Mouse (Mus musculus): Measurements from ENCODE around the gene Grip1.
A peak's percentile ranks its signal among the peaks of the same experiment; 100 is the strongest.

Gene Grip1

DNA sequence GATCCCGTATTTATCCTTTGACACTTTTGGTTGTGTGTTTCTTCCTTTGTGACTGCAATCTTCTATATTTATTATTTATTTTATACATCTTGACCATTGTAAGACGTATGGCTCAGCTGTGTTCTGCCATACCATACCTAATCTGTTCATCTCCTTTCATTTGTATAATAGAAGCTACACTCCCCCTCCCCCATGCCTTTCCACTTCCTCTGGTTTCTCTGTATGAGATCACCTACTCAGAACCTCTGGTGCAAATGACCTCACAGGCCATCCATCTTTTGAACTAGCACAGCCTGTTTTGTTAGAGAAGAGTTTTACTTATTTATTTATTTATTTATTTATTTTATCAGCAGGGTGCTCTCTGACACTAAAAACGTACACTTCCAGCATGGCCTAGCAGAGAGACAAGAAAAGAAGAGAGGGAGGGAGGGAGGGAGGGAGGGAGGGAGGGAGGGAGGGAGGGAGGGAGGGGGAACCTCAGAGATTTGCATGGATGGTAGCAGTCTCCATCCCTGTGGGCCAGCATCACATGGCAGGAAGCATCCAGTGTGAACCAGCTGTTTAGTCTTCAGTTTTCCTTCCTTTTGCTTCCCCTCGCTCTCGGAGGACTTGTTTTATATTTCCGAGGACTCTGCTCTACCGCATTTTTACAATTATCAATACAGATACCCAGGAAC lies 207.2 kb downstream of the Grip1 start:
- DNase-seq (ENCODE audit: inconsistent ontology term): no peak

DNA sequence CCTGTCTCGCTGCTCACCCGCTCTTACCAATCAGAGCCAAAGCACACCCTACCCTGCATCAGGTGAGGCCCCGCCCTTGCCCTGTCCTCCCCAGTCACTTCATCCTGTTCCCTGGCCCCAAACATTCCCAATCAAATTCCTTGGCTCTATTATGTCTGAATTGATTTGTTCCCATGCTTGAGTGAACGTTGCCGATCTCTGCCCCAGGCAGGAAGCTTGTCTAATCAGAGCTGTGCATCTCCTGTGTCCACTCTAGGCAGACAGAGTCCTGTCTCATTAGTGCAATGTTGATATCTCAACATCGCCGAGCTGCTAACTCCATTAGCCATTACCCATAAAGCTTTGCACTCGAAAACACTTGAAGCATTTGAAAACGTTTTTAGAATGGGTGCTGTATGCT lies 210.0 kb downstream of the Grip1 start:
- DNase-seq (ENCODE audit: inconsistent ontology term): peak; percentile 63

DNA sequence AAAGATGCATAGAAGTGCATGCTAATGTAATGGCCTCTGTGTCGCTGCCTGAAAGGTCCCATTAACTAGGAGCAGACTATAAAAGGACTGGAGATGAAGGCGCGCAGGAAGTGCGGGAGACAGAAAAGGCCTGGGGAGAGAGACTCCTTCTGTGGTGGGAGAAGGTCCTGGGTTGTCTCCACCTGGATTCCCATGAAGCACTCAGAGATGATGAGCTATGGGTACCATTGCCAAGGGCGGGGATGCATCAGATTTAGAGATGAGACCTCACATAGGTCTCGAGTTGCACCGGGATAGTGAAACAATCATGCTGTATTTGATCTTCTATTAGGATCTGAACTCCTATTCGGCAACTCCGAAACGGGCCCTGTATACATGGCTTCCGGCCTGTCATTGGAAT lies 212.8 kb downstream of the Grip1 start:
- no peak for DNase-seq (ENCODE audit: inconsistent ontology term)

DNA sequence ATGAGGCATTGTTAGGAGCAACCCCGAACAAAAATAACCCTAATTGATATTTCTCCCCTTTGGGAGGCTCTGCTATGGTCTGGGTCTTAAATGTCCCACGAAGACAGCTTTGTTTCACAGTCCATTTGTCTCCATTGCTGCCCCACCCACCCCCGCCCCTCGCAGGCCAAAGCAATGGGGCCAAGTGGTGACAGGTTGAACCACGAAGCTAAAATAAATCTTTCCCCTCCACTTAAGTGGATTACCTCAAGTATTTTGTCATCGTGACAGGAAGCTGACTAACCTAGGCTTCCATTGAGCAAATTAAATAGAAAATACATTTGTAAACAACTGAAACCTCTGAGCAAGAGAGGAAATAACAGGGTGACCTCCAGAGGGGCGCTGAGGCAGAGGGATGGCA lies 216.8 kb downstream of the Grip1 start:
- no peak for DNase-seq (ENCODE audit: inconsistent ontology term)

DNA sequence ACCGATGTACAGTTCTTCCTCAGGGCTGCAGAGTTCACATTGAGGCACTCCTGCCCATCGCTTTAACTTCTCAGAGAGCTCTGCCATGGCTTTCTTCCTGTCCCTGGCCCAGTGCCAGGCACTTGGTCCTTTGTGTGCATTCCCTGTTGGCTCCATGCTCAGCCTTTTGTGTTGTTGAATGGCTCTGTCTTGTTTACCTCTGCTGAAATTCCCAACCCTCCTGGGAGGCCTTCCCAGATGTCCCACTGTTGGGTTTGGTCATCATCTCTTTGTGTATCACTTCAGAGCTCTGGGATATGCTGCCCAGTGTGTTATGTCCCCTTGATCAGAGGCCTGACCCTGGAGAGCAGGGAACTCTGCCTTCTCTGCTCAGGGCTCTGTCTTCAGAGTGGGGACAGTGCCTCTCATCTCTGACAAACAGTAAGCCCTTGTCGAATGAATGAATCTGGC lies 230.8 kb downstream of the Grip1 start:
- DNase-seq (ENCODE audit: inconsistent ontology term): peak; percentile 74

DNA sequence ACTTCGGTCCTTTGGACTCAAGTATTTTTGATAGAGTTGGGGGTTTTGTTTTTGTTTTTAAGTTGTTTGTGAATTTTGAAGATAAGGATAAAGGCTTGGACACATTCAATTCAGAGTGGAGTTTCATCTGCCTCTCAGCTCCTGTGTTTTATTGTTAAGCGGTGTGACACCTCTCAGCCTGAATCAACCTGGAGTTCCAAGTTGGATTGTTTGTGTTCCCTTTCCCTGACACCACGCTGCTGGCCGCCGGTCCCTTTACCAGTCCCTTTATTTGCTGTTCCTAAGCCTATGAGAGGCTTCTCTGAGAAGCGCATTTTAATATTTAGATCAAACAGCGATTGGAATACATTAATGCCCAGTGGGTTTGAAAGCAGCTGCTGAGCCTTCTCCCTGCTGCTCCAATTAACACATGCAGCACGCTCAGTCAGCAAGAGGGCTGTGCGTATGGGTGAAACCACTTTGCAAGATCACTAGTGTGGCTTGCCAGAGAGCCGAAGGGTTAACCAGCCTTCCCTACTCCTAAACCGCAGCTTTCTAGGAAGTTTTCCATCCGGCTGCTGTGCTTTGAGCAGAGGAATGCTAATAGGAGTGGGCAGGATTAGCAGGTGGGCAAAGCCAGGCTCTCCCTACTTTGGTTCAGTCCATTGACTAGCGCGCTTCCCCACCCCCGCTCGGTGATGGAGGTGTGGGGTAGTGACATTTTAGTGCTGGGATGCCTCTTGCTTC lies 237.9 kb downstream of the Grip1 start:
- peak; percentile 92 for DNase-seq (ENCODE audit: inconsistent ontology term)

DNA sequence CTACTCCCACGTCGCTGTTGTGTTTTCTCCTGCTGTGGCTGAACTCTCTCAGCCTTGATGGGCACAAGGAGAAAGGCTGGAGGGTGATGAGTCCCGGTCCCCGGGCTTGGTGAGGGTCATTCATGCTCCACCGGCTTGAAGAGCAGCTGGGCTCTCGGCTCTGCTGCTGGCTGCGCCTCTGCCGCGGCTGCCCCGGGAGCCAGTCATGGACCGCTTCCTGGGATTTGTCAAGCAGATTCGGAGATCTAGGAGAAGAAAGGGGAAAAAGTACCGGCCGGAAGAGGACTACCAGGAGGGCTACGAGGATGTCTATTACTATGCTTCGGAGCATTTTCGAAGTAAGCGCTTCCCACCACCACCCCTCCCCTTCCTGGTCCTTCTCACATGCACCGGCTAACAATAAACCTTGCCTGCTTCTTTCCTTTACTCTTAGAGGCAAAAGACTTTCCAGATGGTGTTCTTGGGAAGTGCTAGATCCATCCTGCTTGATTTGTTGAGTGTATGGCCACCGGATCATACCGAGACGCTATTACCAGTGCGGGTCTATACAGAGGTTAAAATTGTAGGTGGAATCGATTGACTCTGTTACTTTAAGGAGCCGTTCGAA lies 238.8 kb downstream of the Grip1 start:
- peak; percentile 56 for DNase-seq (ENCODE audit: inconsistent ontology term)

DNA sequence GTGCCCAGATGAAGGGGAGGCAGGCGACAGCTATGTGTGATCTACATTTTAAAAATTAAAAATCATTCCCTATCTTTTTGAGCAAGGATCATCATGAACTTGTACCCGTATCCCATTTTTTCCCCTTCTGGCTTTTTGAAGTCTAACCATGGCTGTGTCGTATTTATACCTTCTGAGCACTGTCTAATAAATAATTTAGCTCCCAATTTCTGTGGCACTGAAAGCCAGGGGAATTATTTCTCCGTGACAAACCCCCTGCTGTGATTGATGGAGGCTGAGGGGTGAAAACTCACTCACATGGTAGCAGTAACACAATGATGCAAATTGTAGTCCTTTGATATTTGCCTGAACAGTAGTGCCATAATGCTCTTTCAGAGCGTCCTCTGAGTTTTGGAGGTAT lies 239.8 kb downstream of the Grip1 start:
- DNase-seq (ENCODE audit: inconsistent ontology term): no peak

DNA sequence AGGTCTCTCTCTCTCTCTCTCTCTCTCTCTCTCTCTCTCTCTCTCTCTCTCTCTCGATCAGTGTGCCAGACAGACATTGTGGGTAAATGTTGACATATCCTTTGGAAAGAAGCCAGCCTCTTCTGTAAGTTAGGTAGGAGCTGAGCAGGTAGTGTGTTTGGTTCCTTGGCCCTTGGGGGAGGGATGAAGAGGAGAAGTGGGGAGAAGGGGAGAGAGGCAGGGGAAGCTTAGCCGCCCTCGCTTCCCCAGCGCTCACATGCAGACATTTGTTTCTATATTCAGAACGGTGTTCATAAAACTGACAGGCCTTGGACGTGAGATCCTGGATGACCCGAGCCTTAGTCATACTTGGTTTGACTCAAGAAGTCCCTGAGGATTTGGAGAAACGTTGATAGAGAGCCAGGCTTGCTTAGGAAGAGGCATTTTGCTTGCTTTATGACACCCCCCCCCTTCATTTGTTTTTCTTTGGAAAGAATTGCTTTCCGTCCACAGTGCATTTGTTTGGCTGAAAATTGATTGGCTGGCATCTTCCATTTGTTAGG lies 243.7 kb downstream of the Grip1 start:
- DNase-seq (ENCODE audit: inconsistent ontology term): no peak

DNA sequence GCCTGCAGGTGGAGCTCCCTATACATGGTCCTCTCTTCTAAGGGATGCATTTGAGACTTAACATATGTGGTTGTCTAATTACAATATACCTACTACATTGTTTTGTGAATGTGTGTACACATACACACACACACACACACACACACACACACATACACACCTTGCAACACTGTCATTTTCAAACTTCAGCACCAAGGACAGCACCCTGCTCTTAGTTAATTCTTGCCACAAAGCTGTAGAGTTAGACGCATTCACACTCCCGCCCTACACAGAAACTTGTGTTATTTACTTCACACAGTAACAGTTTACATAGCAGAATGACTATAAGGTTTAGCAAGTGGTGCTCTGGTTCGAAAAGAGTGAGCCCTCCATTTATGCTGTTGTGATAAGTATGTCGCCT lies 251.7 kb downstream of the Grip1 start:
- DNase-seq (ENCODE audit: inconsistent ontology term): no peak

DNA sequence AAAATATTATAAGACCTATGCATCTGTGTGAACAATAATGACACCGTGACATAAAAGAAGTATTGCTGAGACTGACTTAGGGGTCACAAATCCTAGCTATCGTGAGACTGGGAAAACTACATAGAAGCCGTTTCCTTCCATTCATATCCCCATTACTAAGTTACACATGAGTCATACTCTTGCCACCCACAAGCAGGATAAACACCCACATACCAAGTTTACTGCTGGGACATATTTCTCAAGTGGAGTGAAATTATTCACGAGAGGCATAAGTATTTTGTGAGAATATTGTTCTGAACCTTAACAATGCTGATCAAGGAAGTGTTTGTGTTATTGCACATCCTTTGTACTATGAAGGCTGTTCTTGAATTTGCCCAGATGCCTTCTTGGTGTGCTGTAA lies 252.7 kb downstream of the Grip1 start:
- DNase-seq (ENCODE audit: inconsistent ontology term): no peak

DNA sequence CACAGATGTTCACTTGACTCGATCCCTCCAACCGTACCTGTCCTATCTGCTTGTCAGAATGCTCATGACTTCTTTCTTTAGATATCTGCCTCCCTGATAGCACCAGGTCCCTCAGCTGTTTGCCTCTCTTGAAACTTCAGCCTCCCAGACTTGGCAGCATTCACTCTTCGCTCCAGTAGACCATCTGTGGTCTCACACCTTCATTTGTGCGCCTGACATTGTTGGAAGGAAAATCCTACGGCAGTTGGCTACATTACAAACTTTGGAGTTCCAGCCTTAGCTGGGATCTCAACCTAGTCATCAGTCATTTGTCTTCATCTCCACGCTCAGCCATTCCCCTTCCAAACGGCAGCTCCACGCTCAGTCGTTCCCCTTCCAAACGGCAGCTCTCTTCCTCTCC lies 253.4 kb downstream of the Grip1 start:
- no peak for DNase-seq (ENCODE audit: inconsistent ontology term)

DNA sequence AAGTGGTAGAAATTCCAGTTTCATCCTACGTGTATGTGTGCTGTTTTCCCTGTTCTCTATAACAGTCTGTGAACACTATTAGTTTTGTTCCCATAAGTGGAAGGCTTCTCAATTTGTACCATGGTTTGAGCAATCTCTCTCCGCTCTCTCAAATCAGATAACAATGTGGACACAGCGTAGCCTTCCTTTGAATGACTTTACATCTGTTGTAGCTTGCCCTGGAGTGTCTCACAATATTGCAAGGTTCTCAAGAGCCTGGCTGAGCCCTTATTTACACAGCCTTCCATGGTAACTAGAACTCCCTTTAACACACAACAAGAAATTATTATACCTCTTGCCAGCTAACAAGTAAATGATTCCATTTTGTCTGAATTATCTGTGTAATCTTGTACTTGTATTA lies 268.3 kb downstream of the Grip1 start:
- DNase-seq (ENCODE audit: inconsistent ontology term): no peak

DNA sequence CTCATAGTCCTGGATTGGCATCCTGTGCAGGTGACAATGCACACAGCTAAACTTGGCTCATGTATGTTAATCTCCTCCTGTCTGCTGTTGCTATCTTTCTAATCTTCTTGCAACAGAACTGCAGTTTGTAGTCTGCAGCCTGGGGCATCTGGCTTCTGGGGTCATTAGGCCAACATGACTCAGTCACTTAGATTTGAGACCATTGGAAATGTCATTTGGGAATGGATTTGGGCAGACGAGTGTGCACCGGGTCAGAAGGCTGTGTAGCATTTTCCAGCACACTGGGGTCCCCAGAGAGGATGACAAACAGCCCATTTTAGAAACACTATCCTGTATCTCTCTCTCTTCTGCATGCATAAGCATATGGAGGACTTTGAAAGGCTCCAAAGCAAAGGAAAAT lies 268.8 kb downstream of the Grip1 start:
- DNase-seq (ENCODE audit: inconsistent ontology term): peak; percentile 11

DNA sequence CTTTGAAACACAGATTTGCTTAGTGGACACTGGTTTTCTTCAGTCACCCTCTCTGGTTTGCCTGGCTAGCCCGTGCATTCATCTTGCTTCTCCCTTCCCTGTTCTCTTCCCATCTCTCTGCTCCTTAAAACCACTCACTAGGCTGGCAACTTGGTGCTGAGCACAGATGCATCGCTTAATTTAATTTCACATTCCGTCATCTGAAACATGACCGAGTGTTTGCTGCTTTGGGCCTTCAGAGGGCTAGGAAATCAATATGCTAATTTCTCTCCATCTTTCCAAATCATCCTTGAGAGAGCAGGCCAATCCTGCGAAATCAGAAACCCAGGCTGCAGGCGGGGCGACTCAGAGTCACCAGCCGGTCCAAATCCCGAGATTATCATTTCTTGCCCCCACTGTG lies 270.0 kb downstream of the Grip1 start:
- no peak for DNase-seq (ENCODE audit: inconsistent ontology term)

DNA sequence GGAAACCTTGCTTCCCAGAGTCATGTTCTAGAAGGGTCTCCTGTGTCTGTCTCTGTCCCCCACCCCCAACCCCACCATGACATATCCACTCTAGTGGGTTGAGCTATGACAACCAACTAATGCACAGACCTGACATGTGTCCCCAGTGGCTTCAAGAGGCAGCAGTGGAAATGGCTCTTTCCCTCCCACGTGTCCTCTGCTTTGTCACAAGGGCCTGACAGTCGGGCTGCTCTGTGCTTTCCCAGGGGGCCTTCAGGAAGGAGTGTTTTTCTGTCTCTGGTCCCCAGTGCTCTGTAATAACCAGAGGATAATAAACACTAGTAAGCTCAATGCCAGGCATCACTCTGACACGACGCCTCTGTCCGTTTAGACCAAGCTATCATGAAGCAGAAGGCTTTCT lies 271.7 kb downstream of the Grip1 start:
- no peak for DNase-seq (ENCODE audit: inconsistent ontology term)

DNA sequence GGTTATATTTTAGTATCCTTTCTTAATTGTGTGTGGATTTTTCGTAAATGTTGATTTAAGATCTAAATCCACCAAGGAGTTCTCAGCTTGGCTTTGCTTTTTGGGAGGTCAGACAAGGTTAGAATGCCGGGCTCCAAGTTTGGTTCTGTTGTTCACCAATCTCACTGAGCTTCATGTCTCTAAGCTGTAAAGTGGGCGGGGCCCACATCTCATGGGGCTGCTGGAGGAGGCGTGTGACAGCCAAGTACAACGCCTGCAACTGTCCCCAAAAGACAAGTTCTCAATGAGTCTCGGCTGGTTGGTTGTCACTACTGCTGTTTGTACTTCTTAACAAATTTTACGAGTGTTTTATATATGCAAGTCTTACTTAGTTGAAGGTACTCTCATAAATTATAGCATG lies 272.3 kb downstream of the Grip1 start:
- DNase-seq (ENCODE audit: inconsistent ontology term): no peak

DNA sequence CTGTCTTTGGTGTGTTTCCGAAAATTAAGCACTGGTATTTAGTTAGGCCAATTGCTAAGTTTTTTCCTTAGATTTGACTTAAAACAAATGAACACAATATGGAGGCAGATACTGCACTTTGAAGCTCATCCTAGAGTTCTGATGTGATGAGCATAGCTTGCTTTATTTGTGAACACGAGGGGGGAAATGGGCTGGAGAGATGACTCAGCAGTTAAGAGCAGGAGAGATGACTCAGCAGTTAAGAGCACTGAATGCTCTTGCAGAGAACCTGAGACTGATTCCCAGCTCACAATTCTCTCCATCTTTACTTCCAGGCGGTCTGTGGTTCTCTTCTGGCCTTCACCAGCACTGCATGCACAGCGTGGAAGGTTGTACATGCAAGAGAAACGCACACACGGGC lies 273.3 kb downstream of the Grip1 start:
- DNase-seq (ENCODE audit: inconsistent ontology term): no peak

DNA sequence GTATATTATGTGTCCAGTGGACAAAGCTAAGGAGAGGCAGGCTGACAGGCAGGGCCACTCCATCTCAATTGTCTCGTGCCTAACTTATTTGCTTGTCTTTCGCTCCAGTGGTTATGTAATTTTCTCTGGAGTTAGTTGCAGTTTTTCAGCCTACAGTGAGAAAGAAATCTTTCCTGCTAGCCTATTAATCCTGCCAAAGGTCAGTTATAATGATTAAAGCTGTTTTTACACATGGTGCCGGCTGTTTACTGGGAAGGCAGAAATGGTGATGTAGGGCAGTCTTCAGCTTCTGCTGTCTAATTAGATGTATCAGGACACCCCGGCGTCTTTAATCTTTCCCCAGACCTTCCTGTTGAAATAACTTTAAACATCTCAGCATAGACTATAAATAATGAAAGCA lies 276.6 kb downstream of the Grip1 start:
- no peak for DNase-seq (ENCODE audit: inconsistent ontology term)

DNA sequence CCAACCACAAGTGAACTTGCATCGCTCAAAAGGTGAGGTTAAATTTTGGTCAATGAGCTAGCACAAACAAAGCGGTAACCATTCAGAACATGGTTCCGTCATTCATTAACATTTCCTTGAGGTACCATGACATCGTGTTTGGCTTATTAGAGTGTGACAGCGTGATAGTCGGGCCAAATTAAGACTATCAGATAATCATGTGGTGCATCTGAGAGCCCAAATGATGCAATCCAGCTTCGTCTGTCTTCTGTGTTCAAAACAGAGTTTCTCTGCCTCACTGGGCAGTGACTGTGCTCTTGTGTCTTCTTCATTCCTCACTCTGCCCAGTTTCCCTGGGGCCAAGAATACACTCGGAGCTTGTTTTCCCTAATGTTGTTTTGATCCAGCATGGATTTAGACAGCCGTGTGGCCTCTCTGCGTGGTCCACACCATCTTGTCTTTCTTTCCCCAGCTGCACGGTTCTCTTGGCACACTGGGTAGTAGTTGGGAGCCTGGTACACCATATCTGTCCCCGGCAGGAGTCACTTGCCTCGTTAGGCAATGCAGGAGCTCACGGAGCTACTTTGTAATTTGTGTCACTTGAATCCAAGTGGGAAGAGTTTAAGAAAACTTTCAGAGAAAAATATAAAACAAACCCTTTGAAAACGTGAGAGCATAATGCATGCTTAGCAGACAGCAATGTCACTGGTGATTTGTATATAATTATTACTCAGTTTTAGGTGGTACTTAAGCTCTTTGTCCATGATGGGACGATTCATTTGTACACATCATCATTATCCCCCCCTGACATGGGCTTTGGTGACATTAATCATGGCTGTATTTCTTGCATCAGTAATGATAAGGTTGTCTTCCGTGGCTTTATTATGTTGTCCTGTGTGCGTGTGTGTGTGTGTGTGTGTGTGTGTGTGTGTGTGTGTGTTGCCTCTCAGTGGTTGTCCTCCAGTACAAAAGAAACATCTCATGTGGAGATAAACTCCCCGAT lies 281.7 kb downstream of the Grip1 start:
- peak; percentile 70 for DNase-seq (ENCODE audit: inconsistent ontology term)

DNA sequence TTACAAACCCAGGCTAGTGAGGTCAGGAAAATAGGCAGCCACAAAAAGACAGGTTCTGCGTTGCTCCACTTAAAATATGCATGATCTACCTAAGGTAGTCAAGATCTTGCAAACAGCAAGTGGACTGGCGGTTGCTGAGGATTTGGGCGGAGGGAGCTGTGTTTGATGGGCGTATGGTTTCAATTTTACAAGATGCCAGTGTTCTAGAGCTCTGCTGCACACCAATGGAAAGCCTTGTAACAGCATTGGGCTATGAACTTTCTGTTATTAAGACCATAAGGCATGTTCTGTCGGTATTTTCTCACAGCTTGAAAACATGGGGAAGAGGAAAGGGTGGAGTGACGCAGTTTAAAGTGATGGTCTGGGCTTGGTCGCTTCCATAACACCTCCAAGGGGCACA lies 285.8 kb downstream of the Grip1 start:
- DNase-seq (ENCODE audit: inconsistent ontology term): no peak

DNA sequence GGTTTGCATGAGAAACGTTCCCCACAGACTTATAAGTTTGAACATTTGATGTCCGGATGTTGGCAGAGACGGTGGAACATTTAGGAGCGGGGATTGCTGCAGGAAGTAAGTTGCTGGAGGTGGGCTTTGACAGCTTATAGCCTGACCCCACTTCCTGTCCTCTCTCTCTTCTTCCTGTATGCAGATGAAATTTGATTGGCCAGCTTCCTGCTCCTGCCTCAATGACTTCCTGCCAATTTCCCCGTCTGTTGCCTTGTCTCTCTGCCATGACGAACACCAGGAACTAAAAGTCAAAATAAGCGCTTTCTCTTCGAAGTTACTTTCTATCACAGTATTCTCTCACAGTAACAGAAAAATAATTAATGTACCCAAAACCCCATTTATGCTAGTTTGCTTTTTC lies 289.1 kb downstream of the Grip1 start:
- DNase-seq (ENCODE audit: inconsistent ontology term): no peak
